Mouse (Mus musculus) layer of hippocampus, adult 2 months (tissue): Measurements from ENCODE around the gene Teddm1b. TPM values are rescaled to one million over a fixed set of nuclear protein-coding genes. Genes with fewer than 3 reads are reported as not detected.
A peak's percentile ranks its signal among the peaks of the same experiment; 100 is the strongest.

Source experiments
- DNase-seq, 2 experiments: peaks; one replicate each; pipeline ENCODE4 v3.0.0; 2022; ENCODE audit warnings: low spot score in 2 of 2
- H3K27ac ChIP-seq: fragments of 200-600 bp; 2 replicates; pipeline ENCODE4 v1.8.1; 2022
- H3K4me3 ChIP-seq: fragments of 200-600 bp; 2 replicates; pipeline ENCODE4 v1.8.1; 2022; ENCODE audit warnings: mild to moderate bottlenecking
- CTCF ChIP-seq: fragments of 200-600 bp; conservative IDR thresholded peaks from 2 replicates; pipeline ENCODE4 v1.8.1; 2022; ENCODE audit warnings: antibody characterized with exemption, mild to moderate bottlenecking, moderate library complexity
- total RNA-seq, 2 experiments: library from RNA; stranded (reverse); gene quantifications; 2 replicates each; pipeline ENCODE4 v1.2.3; 2021

Gene Teddm1b
- total RNA-seq, 2 experiments from 2014 or later, result not detected

GRCm38 (mm10) chr1:153894201-153894893 is 20.2 kb downstream of the Teddm1b start:
- no peak for DNase-seq
- Histone ChIP-seq H3K27ac (no peak overlapping the region), H3K4me3 (no peak overlapping the region)
- TF ChIP-seq CTCF, result no peak

GRCm38 (mm10) chr1:153894979-153895378 is 20.8 kb downstream of the Teddm1b start:
- TF ChIP-seq CTCF, result peak; percentile 97
- no peak overlapping the region for H3K4me3 ChIP-seq
- peak overlapping the region; percentile 21; the same call in 1 of the 2 replicates for H3K27ac ChIP-seq
- DNase-seq, result peak; percentile 82 to 85

GRCm38 (mm10) chr1:153897196-153897595 is 23.1 kb downstream of the Teddm1b start:
- TF ChIP-seq CTCF, result no peak
- DNase-seq, result no peak
- Histone ChIP-seq H3K27ac (no peak overlapping the region), H3K4me3 (no peak overlapping the region)

GRCm38 (mm10) chr1:153898989-153899730 is 25.0 kb downstream of the Teddm1b start:
- Histone ChIP-seq H3K4me3 (peak overlapping the region; percentile 75), H3K27ac (peak overlapping the region; percentile 97)
- DNase-seq, result no peak
- TF ChIP-seq CTCF, result no peak

- H3K27ac ChIP-seq, result peak within 1 kb of the TSS; percentile 97
- DNase-seq, result peak; percentile 89 to 94
- H3K4me3 ChIP-seq, result peak within 1 kb of the TSS; percentile 75
- no peak for TF ChIP-seq CTCF
Observed at GRCm38 (mm10) chr1:153899731-153900380, 25.7 kb downstream of the Teddm1b start, which contains the start of the genes Glul and Teddm2. Gene Glul, plus strand, starts transcription at chr1:153899944. Gene Teddm2, minus strand, starts transcription at chr1:153900228.

GRCm38 (mm10) chr1:153900381-153900780 is 26.2 kb downstream of the Teddm1b start:
- Histone ChIP-seq H3K4me3 (peak overlapping the region; percentile 75), H3K27ac (peak overlapping the region; percentile 97)
- no peak for DNase-seq
- no peak for TF ChIP-seq CTCF

- no peak for TF ChIP-seq CTCF
- H3K4me3 ChIP-seq, result peak overlapping the region; percentile 75
- no peak for DNase-seq
- H3K27ac ChIP-seq, result peak overlapping the region; percentile 97
Observed at GRCm38 (mm10) chr1:153900860-153901730, 26.9 kb downstream of the Teddm1b start.

- DNase-seq, result no peak
- peak overlapping the region; percentile 97 for H3K27ac ChIP-seq
- H3K4me3 ChIP-seq, result peak overlapping the region; percentile 75
- no peak for TF ChIP-seq CTCF
Observed at GRCm38 (mm10) chr1:153903006-153903405, 28.9 kb downstream of the Teddm1b start.

- Histone ChIP-seq H3K27ac (peak overlapping the region; percentile 97), H3K4me3 (peak overlapping the region; percentile 75)
- no peak for TF ChIP-seq CTCF
- DNase-seq, result no peak
Observed at GRCm38 (mm10) chr1:153904236-153904635, 30.1 kb downstream of the Teddm1b start.

- DNase-seq, result no peak
- peak overlapping the region; percentile 75 for H3K4me3 ChIP-seq
- no peak for TF ChIP-seq CTCF
- H3K27ac ChIP-seq, result peak overlapping the region; percentile 97; the same call in 1 of the 2 replicates
Observed at GRCm38 (mm10) chr1:153905884-153906283, 31.7 kb downstream of the Teddm1b start.

- peak overlapping the region; percentile 3; the same call in 1 of the 2 replicates for H3K27ac ChIP-seq
- no peak for TF ChIP-seq CTCF
- no peak for DNase-seq
- H3K4me3 ChIP-seq, result no peak overlapping the region; the same call in 1 of the 2 replicates
Observed at GRCm38 (mm10) chr1:153908208-153908607, 34.1 kb downstream of the Teddm1b start.

GRCm38 (mm10) chr1:153908741-153909140 is 34.6 kb downstream of the Teddm1b start:
- H3K27ac ChIP-seq, result peak overlapping the region; percentile 3; the same call in 1 of the 2 replicates
- DNase-seq, result no peak
- no peak for TF ChIP-seq CTCF
- no peak overlapping the region for H3K4me3 ChIP-seq
